Mouse (Mus musculus): Measurements from ENCODE around the gene Adora1. TPM values are rescaled to one million over a fixed set of nuclear protein-coding genes. Genes with fewer than 3 reads are reported as not detected.

Gene Adora1
- polyA plus RNA-seq, 1 experiment from 2014 or later, result 0.30 TPM

DNA sequence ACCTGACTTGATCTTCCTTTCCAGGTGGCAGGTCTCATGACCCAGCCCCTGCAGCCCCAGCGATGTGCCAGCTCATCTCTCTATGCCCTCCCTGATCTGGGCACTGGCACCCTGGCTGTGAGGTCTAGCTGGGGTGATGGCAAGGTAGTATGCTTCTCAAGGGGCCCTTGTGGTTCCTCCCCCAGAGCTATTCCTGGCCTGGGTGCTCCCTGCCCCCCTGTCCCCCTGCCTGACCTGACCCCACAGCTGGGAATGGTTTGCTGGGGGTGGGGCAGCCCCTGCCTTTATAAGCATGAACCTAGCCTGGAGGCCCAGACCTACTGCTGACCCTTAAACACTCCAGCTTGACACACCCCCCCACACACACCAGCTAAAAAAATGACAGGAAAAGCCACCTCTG is 42.1 kb downstream of the Adora1 start, which contains the start of gene Mybph:
TSS of gene Mybph (plus strand) at position 323 of the 400 bp plus-strand sequence.
- no peak for ATAC-seq (ENCODE audit: insufficient read depth)
- Histone ChIP-seq H3K4me3 (ENCODE audit: low read depth, low read length) (no peak within 1 kb of the TSS), H3K27ac (ENCODE audit: low read depth) (no peak within 1 kb of the TSS), H3K27me3 (ENCODE audit: insufficient read depth, low read length) (no peaks in the 10 kb centered on the region), H3K4me2 (no peak within 1 kb of the TSS), H3K4me1 (ENCODE audit: insufficient read depth) (peaks cover 5% of the 10 kb centered on the region; the same call in 1 of the 2 replicates), H3K9ac (no peak within 1 kb of the TSS), H3K9me3 (ENCODE audit: low read depth, low read length) (no peaks in the 10 kb centered on the region), H3K36me3 (ENCODE audit: insufficient read depth) (no peaks in the 10 kb centered on the region)
- WGBS, result 50% methylated on average over 1 of the region's 1 CpGs
- DNase-seq, result no peak
- no peak for TF ChIP-seq CTCF (IDR thresholded peaks at IDR 0.05; ENCODE audit: low read depth)

DNA sequence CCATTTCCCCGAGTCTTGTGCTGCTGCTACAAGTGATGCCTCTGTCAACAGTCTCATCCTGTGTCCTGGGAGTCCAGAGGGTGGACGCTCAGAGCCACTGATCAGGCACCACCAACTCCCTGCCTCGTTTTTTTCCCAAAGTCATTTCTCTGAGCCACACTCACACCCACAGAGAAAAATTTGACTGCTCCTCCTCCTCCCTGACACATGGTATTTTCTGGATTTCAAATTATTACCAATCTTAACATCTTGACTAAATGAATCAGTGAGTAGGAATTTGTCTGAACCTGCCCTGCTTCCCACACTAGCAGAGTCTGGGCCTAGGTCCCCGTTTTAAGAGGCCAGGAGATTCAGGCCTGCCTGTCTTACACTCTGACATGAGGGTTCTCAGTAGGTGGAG is 43.2 kb downstream of the Adora1 start:
- 26% methylated on average over 4 of the region's 4 CpGs for WGBS
- Histone ChIP-seq H3K27ac (ENCODE audit: low read depth) (no peak overlapping the region), H3K9me3 (ENCODE audit: low read depth, low read length) (no peaks in the 10 kb centered on the region), H3K4me2 (no peak overlapping the region), H3K36me3 (ENCODE audit: insufficient read depth) (no peaks in the 10 kb centered on the region), H3K4me1 (ENCODE audit: insufficient read depth) (peaks cover 5% of the 10 kb centered on the region; the same call in 1 of the 2 replicates), H3K4me3 (ENCODE audit: low read depth, low read length) (no peak overlapping the region), H3K27me3 (ENCODE audit: insufficient read depth, low read length) (no peaks in the 10 kb centered on the region), H3K9ac (no peak overlapping the region)
- DNase-seq, result no peak
- TF ChIP-seq CTCF (IDR thresholded peaks at IDR 0.05; ENCODE audit: low read depth), result no peak
- no peak for ATAC-seq (ENCODE audit: insufficient read depth)

DNA sequence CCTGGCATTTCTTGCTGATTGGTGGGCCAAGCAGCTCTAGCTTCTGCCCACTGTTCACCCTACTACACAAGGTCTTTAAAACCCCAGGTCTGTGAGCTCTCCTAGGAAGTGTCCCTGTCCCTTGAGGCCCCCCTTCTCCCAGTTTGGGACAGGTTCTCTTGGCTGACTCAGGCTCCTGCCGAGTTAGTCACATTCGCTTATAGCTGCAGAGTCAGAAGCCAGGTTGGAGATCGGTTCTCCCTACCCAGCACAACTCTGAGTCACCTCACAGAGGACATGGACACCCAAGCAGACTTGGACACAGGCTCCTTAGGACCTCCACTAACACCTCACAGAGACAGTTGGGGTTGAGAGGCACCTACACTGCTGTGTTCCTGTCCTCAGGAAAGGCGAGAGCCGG is 44.0 kb downstream of the Adora1 start:
- Histone ChIP-seq H3K4me2 (no peak overlapping the region), H3K9ac (no peak overlapping the region), H3K4me1 (ENCODE audit: insufficient read depth) (peaks cover 4% of the 10 kb centered on the region; the same call in 1 of the 2 replicates), H3K27me3 (ENCODE audit: insufficient read depth, low read length) (no peaks in the 10 kb centered on the region), H3K27ac (ENCODE audit: low read depth) (no peak overlapping the region), H3K36me3 (ENCODE audit: insufficient read depth) (no peaks in the 10 kb centered on the region), H3K9me3 (ENCODE audit: low read depth, low read length) (no peaks in the 10 kb centered on the region), H3K4me3 (ENCODE audit: low read depth, low read length) (no peak overlapping the region)
- no peak for TF ChIP-seq CTCF (IDR thresholded peaks at IDR 0.05; ENCODE audit: low read depth)
- WGBS, result 82% methylated on average over 5 of the region's 5 CpGs
- ATAC-seq (ENCODE audit: insufficient read depth) (no peak), DNase-seq (no peak)

DNA sequence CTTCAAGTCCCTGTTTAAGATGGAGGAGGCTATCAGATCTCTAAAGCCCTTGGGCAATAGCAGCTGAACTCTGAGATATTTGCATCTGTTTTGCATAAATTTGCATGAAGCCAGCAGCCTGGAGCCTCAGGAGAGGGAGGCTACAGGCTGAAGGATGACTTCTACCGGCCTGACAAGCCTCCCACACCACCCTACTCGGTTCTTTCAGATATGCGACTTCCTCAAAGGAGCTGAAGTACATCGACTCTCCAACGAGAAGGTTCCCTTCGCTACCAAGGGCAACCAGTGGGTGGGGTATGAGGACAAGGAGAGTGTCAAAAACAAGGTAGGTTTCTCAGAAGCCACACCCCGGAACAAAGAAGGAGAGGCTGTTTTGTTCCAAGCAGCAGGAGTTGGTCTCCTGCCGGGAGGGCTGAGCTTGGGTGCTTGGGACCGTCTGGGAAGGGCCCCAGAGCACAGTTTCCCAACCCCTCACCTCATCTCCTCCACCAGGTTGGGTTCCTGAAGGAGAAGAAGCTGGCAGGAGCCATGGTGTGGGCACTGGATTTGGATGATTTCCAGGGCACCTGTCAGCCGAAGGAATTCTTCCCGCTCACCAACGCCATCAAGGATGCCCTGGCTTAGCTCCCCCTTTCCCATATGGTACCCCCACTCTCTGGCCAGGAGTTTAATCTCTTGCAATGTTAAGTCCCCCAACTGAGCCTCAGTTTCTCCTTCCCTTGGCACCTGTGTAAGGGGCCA is 46.1 kb downstream of the Adora1 start:
- DNase-seq (peak; percentile 34), ATAC-seq (ENCODE audit: insufficient read depth) (no peak)
- Histone ChIP-seq H3K4me2 (no peak overlapping the region), H3K4me3 (ENCODE audit: low read depth, low read length) (no peak overlapping the region), H3K36me3 (ENCODE audit: insufficient read depth) (no peaks in the 10 kb centered on the region), H3K27me3 (ENCODE audit: insufficient read depth, low read length) (no peaks in the 10 kb centered on the region), H3K9ac (no peak overlapping the region), H3K4me1 (ENCODE audit: insufficient read depth) (no peaks in the 10 kb centered on the region), H3K27ac (ENCODE audit: low read depth) (no peak overlapping the region), H3K9me3 (ENCODE audit: low read depth, low read length) (no peaks in the 10 kb centered on the region)
- 23% methylated on average over 12 of the region's 12 CpGs for WGBS
- no peak for TF ChIP-seq CTCF (IDR thresholded peaks at IDR 0.05; ENCODE audit: low read depth)

DNA sequence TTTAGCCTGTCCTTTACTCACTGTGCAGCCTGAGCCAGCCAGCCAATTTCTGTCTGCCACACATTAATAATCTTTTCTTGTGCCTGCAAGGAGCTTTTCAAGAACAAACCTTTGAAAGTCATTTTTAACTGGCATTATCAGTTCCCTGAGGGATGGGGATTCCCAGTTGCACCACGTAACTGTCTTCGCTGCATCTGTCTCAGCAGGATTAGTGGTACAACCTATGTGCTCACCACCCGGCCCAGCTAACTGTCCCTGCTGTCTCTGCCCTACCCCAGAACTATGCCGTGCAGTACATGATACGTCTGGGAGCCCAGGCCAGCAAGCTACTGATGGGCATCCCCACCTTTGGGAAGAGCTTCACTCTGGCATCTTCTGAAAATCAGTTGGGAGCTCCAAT is 47.0 kb downstream of the Adora1 start:
- no peak for DNase-seq
- no peaks in the 10 kb centered on the region for H3K4me1 ChIP-seq (ENCODE audit: insufficient read depth)
- WGBS, result 69% methylated on average over 5 of the region's 5 CpGs
- no peaks in the 10 kb centered on the region for H3K27me3 ChIP-seq (ENCODE audit: insufficient read depth, low read length)
- no peak overlapping the region for H3K4me2 ChIP-seq
- ATAC-seq (ENCODE audit: insufficient read depth), result no peak
- no peak for TF ChIP-seq CTCF (IDR thresholded peaks at IDR 0.05; ENCODE audit: low read depth)
- H3K9me3 ChIP-seq (ENCODE audit: low read depth, low read length), result no peaks in the 10 kb centered on the region
- no peaks in the 10 kb centered on the region for H3K36me3 ChIP-seq (ENCODE audit: insufficient read depth)
- H3K9ac ChIP-seq, result no peak overlapping the region
- H3K4me3 ChIP-seq (ENCODE audit: low read depth, low read length), result no peak overlapping the region
- no peak overlapping the region for H3K27ac ChIP-seq (ENCODE audit: low read depth)

DNA sequence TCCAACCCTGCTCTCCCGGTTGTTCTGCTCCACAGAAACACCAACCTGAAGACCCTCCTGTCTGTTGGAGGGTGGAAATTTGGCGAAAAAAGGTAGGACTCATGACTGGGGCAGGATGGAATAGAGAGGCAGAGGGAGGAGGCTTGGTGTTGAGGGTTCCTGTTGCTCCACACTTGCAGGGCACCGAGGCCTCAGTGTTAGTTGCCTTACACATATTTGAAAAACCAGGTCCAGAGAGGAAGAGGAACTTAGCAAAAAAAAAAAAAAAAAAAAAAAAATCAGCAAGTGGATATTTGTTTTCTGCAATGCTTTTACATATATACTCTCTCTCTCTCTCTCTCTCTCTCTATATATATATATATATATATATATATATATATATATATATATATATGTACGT is 51.1 kb downstream of the Adora1 start:
- H3K4me3 ChIP-seq (ENCODE audit: low read depth, low read length), result no peak overlapping the region
- no peak overlapping the region for H3K9ac ChIP-seq
- H3K36me3 ChIP-seq (ENCODE audit: insufficient read depth), result no peaks in the 10 kb centered on the region
- TF ChIP-seq CTCF (IDR thresholded peaks at IDR 0.05; ENCODE audit: low read depth), result no peak
- no peak overlapping the region for H3K27ac ChIP-seq (ENCODE audit: low read depth)
- H3K27me3 ChIP-seq (ENCODE audit: insufficient read depth, low read length), result no peaks in the 10 kb centered on the region
- no peak overlapping the region for H3K4me2 ChIP-seq
- H3K9me3 ChIP-seq (ENCODE audit: low read depth, low read length), result no peaks in the 10 kb centered on the region
- DNase-seq, result no peak
- ATAC-seq (ENCODE audit: insufficient read depth), result no peak
- no peaks in the 10 kb centered on the region for H3K4me1 ChIP-seq (ENCODE audit: insufficient read depth)
- 78% methylated on average over 4 of the region's 4 CpGs for WGBS

DNA sequence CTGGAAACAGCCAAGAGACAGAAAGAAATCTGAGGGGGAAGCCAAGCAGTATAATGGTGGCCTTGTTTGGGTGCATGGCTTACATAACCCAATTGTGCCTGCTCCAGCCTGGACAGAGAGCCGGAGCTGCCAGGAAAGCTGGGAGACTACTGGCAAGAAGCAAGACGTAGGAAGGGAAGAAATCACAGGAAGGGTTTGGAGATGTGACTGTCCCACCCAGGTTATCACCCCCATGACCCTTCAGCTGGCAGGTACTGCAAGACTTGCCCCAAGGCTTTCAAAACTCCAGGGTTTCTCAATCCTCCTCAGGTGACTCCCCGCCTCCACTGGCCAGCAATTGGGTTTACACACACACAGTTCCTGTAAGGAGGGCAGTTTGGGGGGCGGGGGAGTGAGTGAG is 53.2 kb downstream of the Adora1 start, which contains the start of gene Chil1:
TSS of gene Chil1 (plus strand) at position 152 of the 400 bp plus-strand sequence.
- no peak within 1 kb of the TSS for H3K4me2 ChIP-seq
- no peak within 1 kb of the TSS for H3K4me3 ChIP-seq (ENCODE audit: low read depth, low read length)
- WGBS, result 54% methylated on average over 4 of the region's 4 CpGs
- H3K9me3 ChIP-seq (ENCODE audit: low read depth, low read length), result no peaks in the 10 kb centered on the region
- TF ChIP-seq CTCF (IDR thresholded peaks at IDR 0.05; ENCODE audit: low read depth), result no peak
- H3K27me3 ChIP-seq (ENCODE audit: insufficient read depth, low read length), result no peaks in the 10 kb centered on the region
- ATAC-seq (ENCODE audit: insufficient read depth), result no peak
- no peak within 1 kb of the TSS for H3K27ac ChIP-seq (ENCODE audit: low read depth)
- no peaks in the 10 kb centered on the region for H3K36me3 ChIP-seq (ENCODE audit: insufficient read depth)
- H3K4me1 ChIP-seq (ENCODE audit: insufficient read depth), result no peaks in the 10 kb centered on the region
- no peak within 1 kb of the TSS for H3K9ac ChIP-seq
- no peak for DNase-seq

All from lung, embryonic 14.5 days (tissue).